Mouse (Mus musculus) embryonic facial prominence, embryonic 13.5 days (tissue): ENCODE data around the gene Nod1. TPM values are rescaled to one million over a fixed set of nuclear protein-coding genes. Genes with fewer than 3 reads are reported as not detected.
"Not testable (repeated sequence)": the region's sequence is repeated elsewhere in the genome, so short reads cannot be mapped to it uniquely, and the experiment has no call there.

Experiments
- ATAC-seq: fragments of 200-750 bp; cut with Nextera tagmentation; 2 replicates; pipeline ENCODE4 v1.8.0; 2017; ENCODE audit warnings: low read depth; ENCODE audit not compliant: insufficient number of reproducible peaks, insufficient read depth, low FRiP score, low TSS enrichment
- H3K27ac ChIP-seq: fragments of 300-500 bp; sonication (generic); 2 replicates; pipeline ENCODE4 v1.5.1; 2015; ENCODE audit warnings: moderate library complexity, mild to moderate bottlenecking, inconsistent platforms
- H3K27me3 ChIP-seq: fragments of 300-500 bp; sonication (generic); 2 replicates; pipeline ENCODE4 v1.6.1; 2015; ENCODE audit warnings: mild to moderate bottlenecking, inconsistent platforms
- H3K36me3 ChIP-seq: fragments of 300-500 bp; sonication (generic); 2 replicates; pipeline ENCODE4 v1.6.1; 2015; ENCODE audit warnings: mild to moderate bottlenecking, inconsistent platforms
- H3K4me1 ChIP-seq: fragments of 300-500 bp; sonication (generic); 2 replicates; pipeline ENCODE4 v1.6.1; 2015; ENCODE audit warnings: inconsistent platforms
- H3K4me2 ChIP-seq: fragments of 300-500 bp; sonication (generic); 2 replicates; pipeline ENCODE4 v1.6.1; 2015; ENCODE audit warnings: moderate library complexity, mild to moderate bottlenecking, inconsistent platforms
- H3K4me3 ChIP-seq: fragments of 300-500 bp; sonication (generic); 2 replicates; pipeline ENCODE4 v1.5.1; 2015; ENCODE audit warnings: mild to moderate bottlenecking, inconsistent platforms
- H3K9ac ChIP-seq: fragments of 300-500 bp; sonication (generic); 2 replicates; pipeline ENCODE4 v1.6.1; 2015; ENCODE audit warnings: mild to moderate bottlenecking, inconsistent platforms
- H3K9me3 ChIP-seq: fragments of 300-500 bp; sonication (generic); 2 replicates; pipeline ENCODE4 v1.6.1; 2016; ENCODE audit warnings: inconsistent platforms
- WGBS: fragments of 180-500 bp; shearing (Covaris S2); methylation state at CpG from one replicate; pipeline ENCODE4 v1.1.7; 2015; ENCODE audit warnings: mixed read lengths; 5-methylcytosine and 5-hydroxymethylcytosine counted together
- polyA plus RNA-seq: library from polyadenylated mRNA; unstranded; fragments of >200 nt; fragmentation: Nextera tagmentation; extraction: Ambion mirVana; gene quantifications from 2 replicates; pipeline ENCODE4 v1.2.1, GENCODE M21; 2015

The Nod1 gene
- polyA plus RNA-seq, 1 experiment from 2014 or later = 4.9 TPM

GRCm38 (mm10) chr6:54954659-54955414, 17.6 kb downstream of the Nod1 start:
- no peak overlapping the region for H3K4me2 ChIP-seq
- H3K27ac ChIP-seq = no peak overlapping the region
- WGBS = 87% methylated on average over 10 of the region's 10 CpGs
- no peaks in the 10 kb centered on the region for H3K4me1 ChIP-seq
- no peak for ATAC-seq
- no peaks in the 10 kb centered on the region; the same call in 1 of the 2 replicates for H3K9me3 ChIP-seq
- H3K4me3 ChIP-seq = no peak overlapping the region
- H3K27me3 ChIP-seq = no peaks in the 10 kb centered on the region
- H3K9ac ChIP-seq = no peak overlapping the region
- no peaks in the 10 kb centered on the region for H3K36me3 ChIP-seq

GRCm38 (mm10) chr6:54953399-54953798, 19.0 kb downstream of the Nod1 start:
- H3K27ac ChIP-seq, H3K27me3 ChIP-seq, H3K36me3 ChIP-seq, H3K4me2 ChIP-seq, H3K9ac ChIP-seq, H3K9me3 ChIP-seq, H3K4me3 ChIP-seq, H3K4me1 ChIP-seq, ATAC-seq: not testable (repeated sequence)
- WGBS = 83% methylated on average over 4 of the region's 4 CpGs

GRCm38 (mm10) chr6:54952542-54952941, 19.9 kb downstream of the Nod1 start:
- Histone ChIP-seq H3K4me1 (no peaks in the 10 kb centered on the region), H3K9me3 (no peaks in the 10 kb centered on the region; the same call in 1 of the 2 replicates), H3K27me3 (no peaks in the 10 kb centered on the region), H3K9ac (no peak overlapping the region), H3K4me3 (no peak overlapping the region), H3K36me3 (no peaks in the 10 kb centered on the region), H3K27ac (no peak overlapping the region), H3K4me2 (no peak overlapping the region)
- 89% methylated on average over 3 of the region's 3 CpGs for WGBS
- no peak for ATAC-seq

GRCm38 (mm10) chr6:54948682-54949081, 23.7 kb downstream of the Nod1 start:
- Histone ChIP-seq H3K4me2 (no peak overlapping the region), H3K27ac (no peak overlapping the region), H3K27me3 (peaks cover 15% of the 10 kb centered on the region), H3K9me3 (no peaks in the 10 kb centered on the region; the same call in 1 of the 2 replicates), H3K4me1 (0 out of 2 replicates have a peak, but pooled peaks cover 5% of the 10 kb centered on the region), H3K36me3 (no peaks in the 10 kb centered on the region), H3K4me3 (no peak overlapping the region), H3K9ac (no peak overlapping the region)
- WGBS = 78% methylated on average over 5 of the region's 5 CpGs
- ATAC-seq = no peak

- 83% methylated on average over 4 of the region's 4 CpGs for WGBS
- H3K9ac ChIP-seq = no peak overlapping the region
- H3K27me3 ChIP-seq = peaks cover 26% of the 10 kb centered on the region
- H3K36me3 ChIP-seq = 0 out of 2 replicates have a peak, but pooled peaks cover 2% of the 10 kb centered on the region
- ATAC-seq = no peak
- peaks cover 19% of the 10 kb centered on the region for H3K4me1 ChIP-seq
- H3K4me3 ChIP-seq = no peak overlapping the region
- no peaks in the 10 kb centered on the region for H3K9me3 ChIP-seq
- H3K27ac ChIP-seq = no peak overlapping the region
- no peak overlapping the region for H3K4me2 ChIP-seq
These were observed 26.0 kb downstream of the Nod1 start for GRCm38 (mm10) chr6:54946241-54946953.

- Histone ChIP-seq H3K4me1 (peaks cover 28% of the 10 kb centered on the region), H3K27me3 (peaks cover 26% of the 10 kb centered on the region), H3K27ac (no peak overlapping the region), H3K9ac (no peak overlapping the region), H3K4me2 (no peak overlapping the region), H3K36me3 (0 out of 2 replicates have a peak, but pooled peaks cover 2% of the 10 kb centered on the region), H3K9me3 (no peaks in the 10 kb centered on the region), H3K4me3 (no peak overlapping the region)
- ATAC-seq = no peak
- 81% methylated on average over 16 of the region's 16 CpGs for WGBS
These were observed 27.9 kb downstream of the Nod1 start for GRCm38 (mm10) chr6:54944551-54944950.

- Histone ChIP-seq H3K4me3 (no peak overlapping the region), H3K27ac (no peak overlapping the region), H3K4me2 (peak overlapping the region; percentile 31), H3K27me3 (peaks cover 26% of the 10 kb centered on the region), H3K36me3 (0 out of 2 replicates have a peak, but pooled peaks cover 2% of the 10 kb centered on the region), H3K4me1 (peaks cover 28% of the 10 kb centered on the region), H3K9ac (no peak overlapping the region), H3K9me3 (no peaks in the 10 kb centered on the region)
- 48% methylated on average over 24 of the region's 24 CpGs for WGBS
- no peak for ATAC-seq
These were observed 28.7 kb downstream of the Nod1 start for GRCm38 (mm10) chr6:54943753-54944152.

GRCm38 (mm10) chr6:54943292-54943691, 29.1 kb downstream of the Nod1 start:
- H3K9ac ChIP-seq = no peak overlapping the region
- H3K4me2 ChIP-seq = no peak overlapping the region
- H3K4me3 ChIP-seq = no peak overlapping the region
- H3K4me1 ChIP-seq = peaks cover 28% of the 10 kb centered on the region
- no peak for ATAC-seq
- peaks cover 26% of the 10 kb centered on the region for H3K27me3 ChIP-seq
- 0 out of 2 replicates have a peak, but pooled peaks cover 2% of the 10 kb centered on the region for H3K36me3 ChIP-seq
- H3K27ac ChIP-seq = no peak overlapping the region
- H3K9me3 ChIP-seq = no peaks in the 10 kb centered on the region
- WGBS = 70% methylated on average over 16 of the region's 16 CpGs

GRCm38 (mm10) chr6:54941149-54941548, 31.3 kb downstream of the Nod1 start:
- Histone ChIP-seq H3K36me3 (0 out of 2 replicates have a peak, but pooled peaks cover 2% of the 10 kb centered on the region), H3K27ac (no peak overlapping the region), H3K27me3 (peaks cover 26% of the 10 kb centered on the region), H3K9ac (no peak overlapping the region), H3K9me3 (no peaks in the 10 kb centered on the region), H3K4me1 (peaks cover 28% of the 10 kb centered on the region), H3K4me3 (no peak overlapping the region), H3K4me2 (no peak overlapping the region)
- 93% methylated on average over 6 of the region's 6 CpGs for WGBS
- ATAC-seq = no peak

- H3K4me1 ChIP-seq = peaks cover 28% of the 10 kb centered on the region
- 72% methylated on average over 7 of the region's 7 CpGs for WGBS
- 0 out of 2 replicates have a peak, but pooled peaks cover 2% of the 10 kb centered on the region for H3K36me3 ChIP-seq
- no peak overlapping the region for H3K4me2 ChIP-seq
- H3K9me3 ChIP-seq = no peaks in the 10 kb centered on the region
- H3K9ac ChIP-seq = no peak overlapping the region
- peaks cover 26% of the 10 kb centered on the region for H3K27me3 ChIP-seq
- no peak for ATAC-seq
- H3K27ac ChIP-seq = no peak overlapping the region
- H3K4me3 ChIP-seq = no peak overlapping the region
These were observed 32.3 kb downstream of the Nod1 start for GRCm38 (mm10) chr6:54940126-54940525.

- no peak overlapping the region for H3K4me2 ChIP-seq
- ATAC-seq = no peak
- 50% methylated on average over 4 of the region's 4 CpGs for WGBS
These were observed 32.8 kb downstream of the Nod1 start for GRCm38 (mm10) chr6:54939631-54940030.

More at GRCm38 (mm10) chr6:54939631-54940030, 32.8 kb downstream of the Nod1 start:
- Histone ChIP-seq H3K36me3 (0 out of 2 replicates have a peak, but pooled peaks cover 2% of the 10 kb centered on the region), H3K9me3 (no peaks in the 10 kb centered on the region), H3K4me3 (no peak overlapping the region), H3K4me1 (peaks cover 28% of the 10 kb centered on the region), H3K9ac (no peak overlapping the region), H3K27me3 (peaks cover 21% of the 10 kb centered on the region), H3K27ac (no peak overlapping the region)
